Mouse (Mus musculus): ENCODE measurements at regions not wholly inside any gene's neighbourhood (a gene's known extent, or its start where the extent isn't known, plus 50 kb on each side); places are given as distances from the start of the nearest gene placed in this dataset.

- TF ChIP-seq CTCF (IDR thresholded peaks at IDR 0.05; ENCODE audit: control insufficient read depth, insufficient read depth, low read length) (no peak), POLR2A (IDR thresholded peaks at IDR 0.05; ENCODE audit: borderline replicate concordance, control insufficient read depth, low read depth, low read length) (no peak)
Measured at GRCm38 (mm10) chr10:16588833-16589232, 1134.2 kb upstream of the Cited2 start.

Data from bone marrow, adult 2 months (tissue).